Mouse (Mus musculus) B cell, adult 62 days (primary cell): ENCODE results near the gene Prss45. TPM values are rescaled to one million over a fixed set of nuclear protein-coding genes. Genes with fewer than 3 reads are reported as not detected.

Source experiments
- total RNA-seq: library from RNA; stranded (reverse); gene quantifications from 4 replicates; pipeline ENCODE4 v1.2.4, GENCODE M21; 2023

Gene Prss45
- not detected in 4 replicates for total RNA-seq

DNA sequence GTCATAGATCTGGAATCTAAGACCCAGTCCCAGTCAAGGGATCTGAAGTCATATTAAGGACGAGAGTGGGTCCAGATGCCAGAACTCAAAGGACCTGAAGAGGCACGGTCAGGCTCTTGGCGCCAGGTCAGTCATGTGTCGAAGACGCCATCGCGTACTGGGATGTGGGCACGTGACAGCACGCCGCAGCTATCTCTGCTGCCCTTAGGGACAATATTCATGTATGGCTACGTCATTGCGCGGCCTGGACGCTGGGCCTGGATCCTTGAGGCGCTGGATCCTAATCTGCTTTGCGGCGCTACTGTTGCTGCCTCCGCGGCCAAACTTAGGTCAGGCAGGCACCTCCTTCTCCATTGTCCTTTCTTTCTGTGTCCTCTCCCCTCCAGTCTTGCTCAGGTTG lies at the start of gene Prss45:
TSS of gene Prss45 (plus strand) at position 178 of the 400 bp plus-strand sequence.

DNA sequence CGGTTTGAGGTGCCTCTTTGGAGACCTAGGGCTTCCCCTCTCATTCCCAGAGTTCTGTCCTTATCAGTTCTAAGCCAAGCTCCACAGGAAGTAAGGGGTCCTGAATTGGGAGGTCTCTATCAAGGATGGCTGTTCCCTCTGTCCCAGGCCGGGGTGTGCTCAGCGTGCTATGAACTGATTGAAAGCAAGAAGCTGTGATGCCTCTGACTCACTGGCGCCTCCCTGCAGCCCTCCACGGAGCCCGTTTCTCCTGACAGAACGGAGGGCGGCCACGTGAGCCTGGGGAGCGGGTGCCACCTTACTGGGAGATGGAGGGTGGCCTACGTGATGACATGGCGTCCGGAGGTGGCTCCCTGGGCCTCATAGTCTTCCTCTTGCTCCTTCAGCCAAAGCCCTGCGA lies 36.5 kb upstream of the Prss45 start, which contains the start of gene Prss42:
TSS of gene Prss42 (plus strand) at position 301 of the 400 bp plus-strand sequence.

DNA sequence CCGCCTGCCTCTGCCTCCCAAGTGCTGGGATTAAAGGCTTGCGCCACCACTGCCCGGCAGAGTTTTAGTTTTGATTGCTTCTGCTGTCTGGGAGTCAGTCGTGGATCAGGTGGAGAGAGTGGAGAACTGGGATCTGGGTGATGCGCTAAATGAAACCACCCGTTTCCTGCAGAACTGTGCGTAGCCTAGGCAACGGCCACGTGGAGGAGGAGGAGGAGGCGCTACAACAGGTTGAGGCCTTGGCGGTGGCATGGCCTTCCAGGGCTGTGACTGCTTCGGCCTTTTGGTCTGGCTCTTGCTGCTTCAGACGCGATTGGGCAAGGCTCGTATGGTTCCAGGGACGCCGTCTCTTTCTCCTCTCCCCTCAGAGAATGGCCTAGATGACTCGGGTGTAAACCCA lies 20.6 kb upstream of the Prss45 start, which contains the start of gene Prss44:
TSS of gene Prss44 (plus strand) at position 206 of the 400 bp plus-strand sequence.

DNA sequence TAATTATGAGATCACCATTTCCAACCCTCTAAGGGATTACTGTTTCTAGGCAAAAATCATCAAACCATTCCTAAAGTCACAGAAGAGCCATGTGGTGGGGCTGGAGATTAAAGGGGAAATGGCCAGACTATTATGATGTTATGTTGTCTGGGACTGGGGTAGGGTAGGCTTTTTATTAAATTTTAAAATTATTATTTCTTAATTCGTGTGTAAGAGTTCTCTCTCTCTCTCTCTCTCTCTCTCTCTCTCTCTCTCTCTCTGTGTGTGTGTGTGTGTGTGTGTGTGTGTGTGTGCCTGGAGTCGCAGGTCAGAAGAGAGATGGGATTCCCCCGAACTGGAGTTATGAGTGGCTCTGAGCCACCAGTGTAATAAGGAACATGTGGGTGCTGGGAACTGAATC lies 8.0 kb upstream of the Prss45 start, which contains the start of gene Prss43:
TSS of gene Prss43 (plus strand) at position 301 of the 400 bp plus-strand sequence.

DNA sequence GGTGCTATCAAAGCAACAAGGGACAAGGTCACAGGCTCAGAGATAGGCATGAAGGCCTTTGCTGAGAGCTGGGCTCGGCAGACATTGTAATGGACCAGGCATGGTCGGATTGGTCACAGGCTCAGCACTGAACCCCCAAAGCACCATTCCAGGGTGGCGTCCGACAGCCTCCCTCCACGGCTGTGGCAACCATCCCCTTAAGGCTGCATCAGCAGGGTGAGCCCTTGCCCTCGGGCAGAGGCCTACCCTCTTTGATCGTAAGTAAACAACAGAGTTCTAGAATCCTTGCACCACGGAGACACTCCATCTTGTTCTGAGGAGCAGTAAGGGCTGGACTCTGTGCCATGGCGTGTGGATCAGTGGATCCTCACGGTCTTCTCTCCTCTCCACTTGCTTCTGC lies 9.8 kb downstream of the Prss45 start, which contains the start of gene Prss46:
TSS of gene Prss46 (plus strand) at position 301 of the 400 bp plus-strand sequence.

DNA sequence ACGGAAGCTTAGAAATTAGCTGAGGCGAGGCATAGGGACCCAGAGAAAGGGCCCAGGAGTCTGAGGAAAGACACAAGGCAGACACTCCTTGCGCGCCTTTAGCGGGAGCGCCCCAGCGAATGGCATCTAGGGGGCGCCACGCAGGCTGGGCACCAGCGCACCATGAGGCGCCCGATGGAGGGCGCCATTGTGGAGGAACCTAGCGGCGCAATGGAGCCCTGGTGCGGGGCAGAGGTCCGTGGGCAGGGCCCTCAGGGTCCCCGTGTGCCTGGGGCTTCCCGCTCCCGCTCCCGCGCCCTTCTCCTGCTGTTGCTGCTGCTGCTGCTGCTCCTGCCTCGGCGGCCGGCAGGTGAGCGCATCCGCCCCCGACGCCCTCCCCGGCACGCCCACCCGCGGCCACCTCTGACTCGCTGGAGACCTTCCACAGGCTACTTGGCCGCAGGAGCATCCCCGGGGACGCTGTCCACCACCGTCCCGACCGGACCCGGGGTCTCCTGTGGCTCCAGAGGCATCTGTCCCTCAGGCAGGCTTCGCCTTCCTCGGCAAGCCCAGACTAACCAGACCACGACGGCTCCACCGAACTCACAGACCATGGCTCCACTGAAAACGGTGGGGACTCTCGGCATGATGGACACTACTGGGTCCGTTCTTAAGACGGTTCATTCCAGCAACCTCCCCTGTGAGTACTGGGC lies 23.5 kb downstream of the Prss45 start, which contains the start of gene Prss50:
TSS of gene Prss50 (plus strand) at position 187 of the 692 bp plus-strand sequence.

DNA sequence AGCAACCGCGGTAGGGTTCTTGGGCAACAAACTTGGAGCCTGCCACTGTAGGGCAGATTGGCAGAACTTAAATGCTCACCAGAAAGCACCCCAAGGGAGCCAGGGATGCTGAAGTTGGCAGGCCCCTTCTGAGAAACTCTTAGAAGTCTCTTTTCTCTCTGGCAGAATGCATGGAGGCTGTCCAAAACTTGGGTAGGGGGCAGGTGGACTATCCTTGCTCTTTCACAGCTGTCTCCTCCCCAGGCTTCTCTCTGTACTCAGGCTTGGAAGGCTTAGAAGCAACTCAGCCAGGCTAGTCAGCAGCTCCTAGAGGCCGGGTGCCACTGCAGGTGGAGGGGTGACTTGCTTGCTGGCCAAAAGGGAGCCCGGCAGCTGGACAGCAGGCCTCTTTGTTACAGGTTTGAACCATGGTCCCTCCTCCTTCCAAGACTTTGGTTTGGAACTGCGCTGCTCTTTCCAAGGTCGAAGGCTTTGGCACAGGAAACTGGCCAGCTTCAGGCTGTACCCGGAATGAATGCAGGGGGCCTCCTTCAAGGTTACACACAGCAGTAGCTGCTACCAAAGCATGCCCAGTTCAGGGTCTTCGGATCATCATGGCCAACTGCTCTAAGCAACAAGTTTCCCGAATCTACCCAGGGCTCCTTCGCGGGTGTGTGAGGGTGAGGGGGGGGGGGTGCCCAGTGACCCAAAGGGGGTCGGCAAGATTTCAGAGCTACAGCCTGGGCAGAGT lies 45.0 kb downstream of the Prss45 start, which contains the start of gene Als2cl:
TSS of gene Als2cl (plus strand) at position 680 of the 730 bp plus-strand sequence.

DNA sequence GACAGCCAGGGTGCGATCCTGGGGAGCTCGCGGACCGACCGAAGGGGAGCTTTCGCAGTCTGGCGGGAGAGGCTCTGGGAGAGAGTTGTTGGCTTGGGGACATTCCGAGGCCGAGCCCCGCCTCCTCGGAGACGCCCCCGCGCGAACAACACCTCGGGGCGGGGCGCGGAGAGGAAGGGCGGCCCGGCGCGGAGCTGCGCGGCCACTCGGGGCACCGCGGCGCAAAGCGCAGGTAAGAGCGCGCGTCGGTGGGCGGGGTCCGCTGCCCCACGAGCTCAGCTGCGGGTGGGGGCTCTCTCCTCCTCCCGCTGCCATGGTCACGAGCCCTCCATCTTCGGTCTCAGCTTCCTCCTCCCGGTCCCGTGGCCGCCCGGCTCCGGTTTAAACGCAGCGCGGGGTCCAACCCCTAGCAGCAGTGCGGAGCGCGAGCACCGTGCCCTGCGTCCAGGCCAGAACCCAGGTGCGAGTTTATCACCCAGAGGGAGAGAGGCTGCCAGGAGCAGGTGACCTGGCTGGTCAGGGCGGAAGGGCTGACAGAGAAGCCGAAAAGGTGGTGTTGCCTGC lies 45.7 kb downstream of the Prss45 start, which contains the start of gene Tmie:
TSS of gene Tmie (minus strand) at position 116 of the 564 bp plus-strand sequence.

Other genes with a start within 250 kb of the Prss45 start
- 1.6 to 4.4 TPM (median 2.6 TPM) in 4 replicates for gene Nradd, start 210.1 kb upstream of the Prss45 start, total RNA-seq
- gene Nbeal2, start 180.4 kb upstream of the Prss45 start, total RNA-seq = 36.1 to 45.8 TPM (median 41.4 TPM) in 4 replicates
- 84.9 to 118 TPM (median 98.9 TPM) in 4 replicates for gene Ccdc12, start 178.1 kb upstream of the Prss45 start, total RNA-seq
- not detected in 4 replicates for gene Myl3, start 92.7 kb upstream of the Prss45 start, total RNA-seq
- gene Pth1r, start 87.4 kb upstream of the Prss45 start, total RNA-seq = not detected in 4 replicates
- gene Prss42, start 36.4 kb upstream of the Prss45 start, total RNA-seq = not detected in 4 replicates
- not detected in 4 replicates for gene Prss44, start 20.6 kb upstream of the Prss45 start, total RNA-seq
- not detected in 4 replicates for gene Prss43, start 7.9 kb upstream of the Prss45 start, total RNA-seq
- not detected in 4 replicates for gene Prss46, start 9.9 kb downstream of the Prss45 start, total RNA-seq
- gene Prss50, start 23.4 kb downstream of the Prss45 start, total RNA-seq = not detected in 4 replicates
- gene Als2cl, start 45.3 kb downstream of the Prss45 start, total RNA-seq = 0.55 to 1.3 TPM (median 0.74 TPM) in 4 replicates
- gene Tmie, start 45.5 kb downstream of the Prss45 start, total RNA-seq = not detected in 4 replicates
- gene Fam240a, start 82.3 kb downstream of the Prss45 start, total RNA-seq = not detected in 4 replicates
- gene Tdgf1, start 111.6 kb downstream of the Prss45 start, total RNA-seq = not detected in 4 replicates
- gene Lrrc2, start 117.0 kb downstream of the Prss45 start, total RNA-seq = 0.15 TPM in 1 of 4 replicates, not detected in the others
- not detected in 4 replicates for gene Rtp3, start 156.0 kb downstream of the Prss45 start, total RNA-seq
- gene Ltf, start 184.7 kb downstream of the Prss45 start, total RNA-seq = 1.2 to 3.2 TPM (median 2.9 TPM) in 4 replicates
- 3.0 to 6.5 TPM (median 5.7 TPM) in 4 replicates for gene Ccrl2, start 222.9 kb downstream of the Prss45 start, total RNA-seq